Mouse (Mus musculus): ENCODE measurements around the gene Foxc1. TPM values are rescaled to one million over a fixed set of nuclear protein-coding genes. Genes with fewer than 3 reads are reported as not detected.
A peak's percentile ranks its signal among the peaks of the same experiment; 100 is the strongest.

Gene Foxc1
- total and polyA plus RNA-seq, 3 experiments, result not detected

- Histone ChIP-seq H3K4me3 (replicated peaks in 1 of 3; ENCODE audit: low read depth in 2 of 3, low read length in 2 of 3, poor library complexity in 1 of 3) (no peak overlapping the region), H3K27me3 (replicated peaks) (no peaks in the 10 kb centered on the region), H3K4me1 (ENCODE audit: control insufficient read depth in 1 of 2, insufficient read depth in 2 of 2) (0 out of 4 replicates have a peak, but pooled peaks cover 0 to 5% of the 10 kb centered on the region in 2 experiments), H3K36me3 (replicated peaks in 1 of 2; ENCODE audit: control insufficient read depth in 1 of 2, insufficient read depth in 1 of 2, low read length in 1 of 2) (no peaks in the 10 kb centered on the region), H3K27ac (ENCODE audit: insufficient read depth, low read depth) (no peak overlapping the region), H3K4me2 (ENCODE audit: insufficient read depth, low read depth, poor library complexity, severe bottlenecking) (no peak overlapping the region), H3K9ac (ENCODE audit: insufficient read depth, low read depth) (no peak overlapping the region), H3K9me3 (replicated peaks; ENCODE audit: low read length) (no peaks in the 10 kb centered on the region), H3K79me2 (replicated peaks; ENCODE audit: control insufficient read depth, extremely low read depth, insufficient read depth, poor library complexity, severe bottlenecking) (no peaks in the 10 kb centered on the region)
- in situ Hi-C loops (cut with MboI; ENCODE audit: low pct_ligation_motif_present, low pct_unique_long_range_greater_than_20kb, low sequenced_read_pairs) (loop anchor here (25.0 kb wide), 1 partner anchor 889 kb away; no protein-coding TSS in a partner anchor), dilution Hi-C loops (cut with MboI; ENCODE audit: extremely low pct_ligation_motif_present, extremely low pct_unique_long_range_greater_than_20kb, low sequenced_read_pairs) (no loop called here)
- TF ChIP-seq POLR2AphosphoS2 (IDR thresholded peaks at IDR 0.05; ENCODE audit: low read depth, low read length), result no peak
- TF ChIP-seq ZKSCAN1 (IDR thresholded peaks at IDR 0.05; ENCODE audit: borderline replicate concordance, low read depth, low read length), result no peak
- TF ChIP-seq MEF2A (IDR thresholded peaks at IDR 0.05; ENCODE audit: borderline replicate concordance, low read depth, low read length), result no peak
- no peak for TF ChIP-seq SMC3 (IDR thresholded peaks at IDR 0.05; ENCODE audit: low read depth, low read length)
- no peak for TF ChIP-seq NRF1 (IDR thresholded peaks at IDR 0.05; ENCODE audit: low read depth, low read length)
- TF ChIP-seq RAD21 (IDR thresholded peaks at IDR 0.05; ENCODE audit: low read depth, low read length), result no peak
- DNase-seq (ENCODE audit: extremely low read depth), result no peak
Observed at GRCm38 (mm10) chr13:31798075-31798474, 8.4 kb upstream of the Foxc1 start.

GRCm38 (mm10) chr13:31800581-31801576 lies 5.6 kb upstream of the Foxc1 start:
- Histone ChIP-seq H3K4me2 (ENCODE audit: insufficient read depth, low read depth, poor library complexity, severe bottlenecking) (peak overlapping the region; percentile 90), H3K4me3 (replicated peaks in 1 of 3; ENCODE audit: low read depth in 2 of 3, low read length in 2 of 3, poor library complexity in 1 of 3) (no peak overlapping the region), H3K9me3 (replicated peaks; ENCODE audit: low read length) (peaks cover under 1% of the 10 kb centered on the region), H3K27ac (ENCODE audit: insufficient read depth, low read depth) (no peak overlapping the region), H3K79me2 (replicated peaks; ENCODE audit: control insufficient read depth, extremely low read depth, insufficient read depth, poor library complexity, severe bottlenecking) (no peaks in the 10 kb centered on the region), H3K9ac (ENCODE audit: insufficient read depth, low read depth) (no peak overlapping the region), H3K27me3 (replicated peaks) (no peaks in the 10 kb centered on the region), H3K4me1 (ENCODE audit: control insufficient read depth in 1 of 2, insufficient read depth in 2 of 2) (0 out of 4 replicates have a peak, but pooled peaks cover 0 to 5% of the 10 kb centered on the region in 2 experiments), H3K36me3 (replicated peaks in 1 of 2; ENCODE audit: control insufficient read depth in 1 of 2, insufficient read depth in 1 of 2, low read length in 1 of 2) (no peaks in the 10 kb centered on the region)
- in situ Hi-C loops (cut with MboI; ENCODE audit: low pct_ligation_motif_present, low pct_unique_long_range_greater_than_20kb, low sequenced_read_pairs) (loop anchor here (10.0 to 25.0 kb wide), 2 partner anchors 411 to 614 kb away; no protein-coding TSS in a partner anchor), dilution Hi-C loops (cut with MboI; ENCODE audit: extremely low pct_ligation_motif_present, extremely low pct_unique_long_range_greater_than_20kb, low sequenced_read_pairs) (no loop called here)
- peak; percentile 56 for DNase-seq (ENCODE audit: extremely low read depth)
- TF ChIP-seq EP300 (IDR thresholded peaks at IDR 0.05; ENCODE audit: low read length), result no peak
- TF ChIP-seq RAD21 (IDR thresholded peaks at IDR 0.05; ENCODE audit: low read depth, low read length), result peak; percentile 83
- no peak for TF ChIP-seq RCOR1 (conservative IDR thresholded peaks at IDR 0.05; ENCODE audit: low read depth, low read length)
- no peak for TF ChIP-seq MAFK (IDR thresholded peaks at IDR 0.05; ENCODE audit: insufficient replicate concordance, low read length)
- TF ChIP-seq GABPA (IDR thresholded peaks at IDR 0.05; ENCODE audit: insufficient replicate concordance, low read depth, low read length), result no peak
- TF ChIP-seq TBP (conservative IDR thresholded peaks at IDR 0.05; ENCODE audit: low read depth, low read length), result no peak
- no peak for TF ChIP-seq UBTF (IDR thresholded peaks at IDR 0.05; ENCODE audit: low read depth, low read length)
- TF ChIP-seq USF1 (IDR thresholded peaks at IDR 0.05; ENCODE audit: low read depth, low read length), result no peak
- no peak for TF ChIP-seq ZNF384 (IDR thresholded peaks at IDR 0.05; ENCODE audit: low read depth, low read length)
- TF ChIP-seq MYC (IDR thresholded peaks at IDR 0.05; ENCODE audit: low read depth, low read length), result no peak
- TF ChIP-seq JUN (IDR thresholded peaks at IDR 0.05; ENCODE audit: insufficient read depth, low read depth, low read length), result no peak
- no peak for TF ChIP-seq MAZ (IDR thresholded peaks at IDR 0.05; ENCODE audit: low read depth, low read length)
- no peak for TF ChIP-seq ETS1 (conservative IDR thresholded peaks at IDR 0.05; ENCODE audit: low read depth, low read length)
- TF ChIP-seq USF2 (conservative IDR thresholded peaks at IDR 0.05; ENCODE audit: low read depth, low read length), result no peak
- TF ChIP-seq PAX5 (IDR thresholded peaks at IDR 0.05; ENCODE audit: low read length), result no peak
- no peak for TF ChIP-seq CHD1 (IDR thresholded peaks at IDR 0.05; ENCODE audit: low read depth, low read length)
- no peak for TF ChIP-seq KAT2A (IDR thresholded peaks at IDR 0.05; ENCODE audit: insufficient replicate concordance, low read length)
- no peak for TF ChIP-seq E2F4 (IDR thresholded peaks at IDR 0.05; ENCODE audit: insufficient replicate concordance, low read depth, low read length)
- TF ChIP-seq CHD2 (IDR thresholded peaks at IDR 0.05; ENCODE audit: low read length), result no peak
- no peak for TF ChIP-seq MXI1 (IDR thresholded peaks at IDR 0.05; ENCODE audit: low read depth, low read length)
- 0 out of 2 replicates have a peak, but pooled peaks have one; percentile 22 for TF ChIP-seq MEF2A (IDR thresholded peaks at IDR 0.05; ENCODE audit: borderline replicate concordance, low read depth, low read length)
- no peak; the same call in 1 of the 2 replicates for TF ChIP-seq NRF1 (IDR thresholded peaks at IDR 0.05; ENCODE audit: low read depth, low read length)
- no peak for TF ChIP-seq SIN3A (IDR thresholded peaks at IDR 0.05; ENCODE audit: low read length)
- TF ChIP-seq SMC3 (IDR thresholded peaks at IDR 0.05; ENCODE audit: low read depth, low read length), result peak; percentile 86
- no peak for TF ChIP-seq NELFE (IDR thresholded peaks at IDR 0.05; ENCODE audit: low read depth, low read length)
- peak; percentile 76 for TF ChIP-seq BHLHE40 (IDR thresholded peaks at IDR 0.05; ENCODE audit: low read depth, low read length)
- no peak for TF ChIP-seq TCF12 (IDR thresholded peaks at IDR 0.05; ENCODE audit: low read depth, low read length)

All from CH12.LX (cell line).